Mouse (Mus musculus): ENCODE measurements at regions not wholly inside any gene's neighbourhood (a gene's known extent, or its start where the extent isn't known, plus 50 kb on each side); places are given as distances from the start of the nearest gene placed in this dataset.

DNA sequence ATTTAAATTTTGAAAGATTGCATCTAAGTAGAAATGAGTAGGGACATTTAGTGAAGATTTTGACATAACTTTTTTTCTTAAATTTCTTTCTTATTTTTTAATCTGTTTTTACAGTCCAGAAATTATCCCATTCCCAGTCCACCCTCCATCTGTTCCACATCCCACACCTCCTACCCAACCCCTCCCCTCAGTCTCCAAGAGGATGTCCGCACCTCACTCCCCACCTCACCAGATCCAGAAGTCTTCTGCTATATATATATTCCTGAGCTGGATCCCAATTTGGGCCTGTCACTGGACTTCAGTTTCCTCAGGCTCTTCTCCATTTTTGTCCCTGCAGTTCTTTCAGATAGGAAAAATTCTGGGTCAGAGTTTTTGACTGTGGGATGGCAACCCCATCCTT is 3879.6 kb upstream of the Gm7489 start:
- ATAC-seq (replicated peaks; ENCODE audit: poor library complexity, severe bottlenecking) = no peak

DNA sequence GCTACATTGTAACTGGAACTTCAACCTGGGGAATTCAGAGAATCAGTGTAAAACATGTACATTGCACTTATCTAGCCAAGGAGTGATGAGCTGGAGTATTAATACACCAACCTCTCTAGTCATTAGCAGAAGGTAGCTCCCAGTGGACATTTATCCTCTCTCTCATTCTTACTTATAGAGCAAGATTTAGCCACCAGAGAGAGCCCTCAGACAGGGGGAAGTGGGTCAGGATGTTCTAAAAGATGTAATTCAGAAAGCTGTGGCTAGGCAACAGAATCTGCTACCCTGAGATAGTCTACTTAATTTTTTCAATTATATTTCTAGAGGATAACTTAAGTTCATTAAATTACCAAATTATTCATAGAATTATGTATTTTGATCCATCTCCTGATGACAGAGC is 3838.1 kb upstream of the Gm7489 start:
- no peak for ATAC-seq (replicated peaks; ENCODE audit: poor library complexity, severe bottlenecking)

DNA sequence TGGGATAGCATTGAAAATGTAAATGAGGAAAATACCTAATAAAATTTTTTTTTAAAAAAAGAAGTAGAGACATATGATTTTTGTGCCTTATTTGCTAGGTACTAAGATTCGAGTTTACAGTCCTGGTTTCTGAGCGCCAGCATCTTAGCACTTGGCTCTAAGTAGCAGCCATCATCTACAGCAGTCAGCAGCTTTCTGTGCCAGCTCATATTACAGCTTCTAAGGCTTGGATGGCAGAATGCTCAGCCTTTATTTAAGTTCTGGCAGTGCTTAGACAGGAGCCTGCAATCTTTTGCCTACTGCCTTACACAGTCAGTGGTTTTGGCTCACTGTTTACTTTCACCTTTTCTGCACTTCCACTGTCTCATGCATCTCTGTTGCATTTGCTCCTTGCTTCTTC is 3831.2 kb upstream of the Gm7489 start:
- ATAC-seq (replicated peaks; ENCODE audit: poor library complexity, severe bottlenecking) = no peak

DNA sequence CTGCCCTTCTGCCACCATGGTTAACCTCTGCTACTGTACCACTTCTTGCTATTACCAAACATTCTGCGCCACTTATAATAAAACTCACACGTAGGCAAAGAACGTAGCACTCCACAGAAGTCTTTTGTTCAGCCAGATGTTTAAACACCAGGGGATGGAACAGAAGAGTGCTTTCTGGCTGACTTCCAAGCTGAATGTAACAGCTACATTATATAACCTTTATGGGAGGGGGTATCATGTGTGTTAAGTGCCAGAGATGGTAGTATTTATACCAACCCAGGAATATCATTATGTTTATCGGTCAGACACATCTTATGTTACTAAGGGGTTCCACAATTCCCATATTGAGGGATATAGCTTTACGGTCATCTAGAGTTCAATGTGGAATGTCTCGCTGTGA is 3830.8 kb upstream of the Gm7489 start:
- no peak for ATAC-seq (replicated peaks; ENCODE audit: poor library complexity, severe bottlenecking)

DNA sequence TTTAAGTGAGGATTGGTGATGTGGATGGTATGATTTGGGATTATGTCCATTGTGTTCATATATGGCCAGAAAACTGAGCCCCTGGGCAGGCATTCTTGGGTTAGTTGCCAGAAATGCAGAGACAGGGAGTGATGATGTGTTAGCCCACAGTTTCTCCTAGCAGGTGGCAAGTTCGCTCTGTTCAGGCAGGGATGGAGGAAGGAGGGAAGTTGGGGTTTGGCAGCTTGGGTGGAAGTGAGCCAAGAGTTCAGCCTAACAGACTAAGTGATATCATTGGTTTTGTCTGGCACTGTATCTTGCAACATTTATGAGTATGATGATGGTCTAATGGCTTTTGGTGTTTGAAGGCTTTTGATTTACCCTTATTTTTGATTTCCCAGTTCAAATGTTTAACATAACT is 3806.5 kb upstream of the Gm7489 start:
- no peak for ATAC-seq (replicated peaks; ENCODE audit: poor library complexity, severe bottlenecking)

DNA sequence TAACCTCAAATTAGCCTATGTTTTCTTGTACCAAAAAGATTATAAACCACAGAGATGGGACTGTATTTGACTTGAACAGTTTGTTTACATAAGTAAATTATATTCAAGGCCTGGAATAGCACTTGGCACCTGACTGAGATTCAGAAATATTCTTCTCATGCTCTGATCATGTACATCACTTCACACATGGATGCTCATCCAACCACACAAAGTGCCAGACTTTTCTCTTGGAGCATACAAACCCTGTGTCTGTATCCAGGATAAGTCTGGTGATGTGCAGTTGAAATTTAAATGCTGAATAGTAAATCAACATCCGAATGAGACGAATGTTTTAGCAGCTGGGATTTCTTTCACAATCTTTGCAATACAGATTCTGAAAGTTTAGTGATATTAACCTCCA is 3802.3 kb upstream of the Gm7489 start:
- ATAC-seq (replicated peaks; ENCODE audit: poor library complexity, severe bottlenecking) = no peak

DNA sequence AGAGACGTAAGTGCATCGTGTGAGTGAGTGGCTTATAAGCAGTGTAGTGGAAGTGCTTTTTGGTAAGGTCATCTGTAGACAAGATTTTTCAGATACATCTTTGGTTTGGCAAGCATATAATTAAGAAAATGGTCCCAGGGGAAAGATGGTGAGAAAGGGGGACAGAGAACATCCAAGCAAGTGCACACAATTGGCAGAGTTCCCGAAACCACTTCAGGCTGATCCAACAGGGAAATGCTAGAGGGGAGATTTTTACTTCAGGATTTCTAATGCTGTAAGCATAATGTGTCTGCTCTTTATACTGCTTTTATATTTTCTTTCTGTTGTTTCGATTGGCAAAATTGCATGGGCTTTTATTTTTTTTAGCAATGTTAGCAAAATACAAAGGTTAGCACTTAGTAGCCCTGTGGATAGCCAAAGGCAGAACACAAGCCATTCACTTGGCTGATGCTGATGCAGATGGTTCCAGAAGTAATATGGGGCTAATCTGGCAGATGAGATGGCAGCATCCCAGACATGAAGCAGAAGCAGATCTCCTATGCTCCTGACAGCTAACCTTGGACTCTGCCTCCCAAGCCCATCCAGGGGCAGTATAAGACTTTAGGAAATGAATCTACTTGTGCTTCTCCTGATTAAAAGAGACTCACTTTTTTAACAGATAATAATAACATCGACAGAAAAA is 3782.0 kb upstream of the Gm7489 start:
- ATAC-seq (replicated peaks; ENCODE audit: poor library complexity, severe bottlenecking) = no peak

DNA sequence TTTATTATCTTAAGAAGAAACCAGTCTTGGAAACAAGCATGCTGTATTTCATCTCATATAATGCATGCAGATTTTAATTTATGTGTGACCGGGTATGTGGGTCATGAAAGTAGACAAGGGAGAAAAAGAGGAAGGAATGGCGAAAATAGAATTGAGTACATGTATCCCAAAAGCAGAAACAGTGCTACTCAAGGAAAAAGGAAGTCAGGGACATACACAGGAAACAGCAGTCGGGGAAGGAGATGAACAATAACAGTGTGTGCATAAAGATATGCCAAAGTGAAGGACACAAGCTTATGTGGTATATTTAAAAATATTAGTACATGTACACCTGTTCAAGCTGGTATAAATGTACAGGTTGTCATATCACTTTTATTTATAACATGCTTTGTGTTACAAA is 3775.8 kb upstream of the Gm7489 start:
- peak; percentile 95 for ATAC-seq (replicated peaks; ENCODE audit: poor library complexity, severe bottlenecking)

DNA sequence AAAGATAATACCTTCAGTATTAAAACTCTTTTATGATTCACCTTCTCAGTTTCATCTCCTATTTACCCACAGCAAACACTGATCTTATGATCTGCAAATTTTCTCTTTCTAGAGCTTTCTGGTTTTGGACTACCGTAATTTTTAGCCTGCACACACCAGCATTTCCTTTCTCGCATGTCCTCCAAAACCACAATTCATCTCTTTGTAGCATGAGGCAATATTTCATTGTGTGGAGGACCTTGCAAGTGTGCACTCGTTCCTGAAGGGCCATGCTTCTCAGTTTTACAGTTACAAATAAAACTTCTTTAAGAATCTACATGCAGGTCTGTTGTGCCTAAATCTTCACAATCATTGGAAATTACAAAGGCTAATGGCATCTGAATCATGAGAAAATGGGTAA is 3730.8 kb upstream of the Gm7489 start:
- peak; percentile 86 for ATAC-seq (replicated peaks; ENCODE audit: poor library complexity, severe bottlenecking)

DNA sequence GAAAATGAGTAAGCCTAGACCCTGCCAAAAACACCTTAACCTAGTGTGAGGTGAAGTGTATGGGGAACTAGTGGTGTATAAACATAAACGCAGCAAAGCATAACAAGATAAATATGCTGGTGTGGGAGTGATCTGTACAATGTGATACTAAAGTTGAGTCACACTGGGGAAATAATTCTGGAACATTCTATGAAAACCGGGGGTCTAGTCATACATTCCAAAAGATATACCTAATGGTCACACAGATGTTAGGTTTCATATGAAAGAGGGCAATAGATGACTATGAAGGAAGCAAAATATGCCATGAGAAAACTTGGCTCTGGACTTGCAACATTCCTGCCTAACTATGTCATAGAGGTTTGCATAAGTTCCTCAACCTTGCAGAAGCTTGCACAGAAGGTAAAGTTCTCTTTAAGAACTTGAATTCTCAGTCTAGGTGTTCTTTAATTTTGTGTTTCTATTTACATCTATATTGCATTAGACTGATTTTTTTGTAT is 3712.4 kb upstream of the Gm7489 start:
- no peak for ATAC-seq (replicated peaks; ENCODE audit: poor library complexity, severe bottlenecking)

DNA sequence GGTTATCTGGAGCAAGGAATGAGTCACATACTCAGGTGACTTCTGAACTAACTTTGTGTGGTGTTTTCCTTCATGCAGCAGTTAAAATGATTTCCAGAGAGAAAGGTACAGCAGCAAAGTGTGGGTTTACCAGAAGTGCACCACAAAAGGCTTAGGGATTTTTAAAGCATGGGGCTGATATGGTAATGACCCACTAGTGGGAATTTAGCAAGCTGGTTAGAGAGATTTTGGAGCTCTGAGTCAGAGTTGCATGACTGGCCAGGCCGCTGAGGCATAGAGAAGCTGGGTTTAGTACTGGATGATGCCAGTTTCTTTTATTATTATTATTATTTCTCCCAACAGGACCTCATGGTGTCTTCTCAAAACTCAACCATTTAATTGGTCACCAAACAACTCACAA is 3701.5 kb upstream of the Gm7489 start:
- no peak for ATAC-seq (replicated peaks; ENCODE audit: poor library complexity, severe bottlenecking)

All from granulocyte monocyte progenitor cell, adult 5-6 weeks (primary cell).